Mouse (Mus musculus) kidney, postnatal 14 days (tissue): ENCODE measurements around the gene Psmb11.

ENCODE experiments used
- DNase-seq: peaks from one replicate; pipeline ENCODE4 v3.0.0; 2022; ENCODE audit warnings: mixed read lengths

Gene Psmb11

GRCm38 (mm10) chr14:54621133-54621532 lies at the start of gene Psmb11:
Gene Psmb11 (plus strand): TSS chr14:54621433.
- no peak for DNase-seq

- no peak for DNase-seq
Measured at GRCm38 (mm10) chr14:54572122-54572521, 49.1 kb upstream of the Psmb11 start.

- DNase-seq: peak; percentile 89
Measured at GRCm38 (mm10) chr14:54572790-54573736, 48.2 kb upstream of the Psmb11 start.

- DNase-seq: peak; percentile 24
Measured at GRCm38 (mm10) chr14:54574253-54574652, 47.0 kb upstream of the Psmb11 start.

GRCm38 (mm10) chr14:54575031-54575430 lies 46.2 kb upstream of the Psmb11 start:
- DNase-seq: no peak

- peak; percentile 94 for DNase-seq
Measured at GRCm38 (mm10) chr14:54575631-54576030, 45.6 kb upstream of the Psmb11 start.

GRCm38 (mm10) chr14:54576241-54577088 lies 44.8 kb upstream of the Psmb11 start:
- DNase-seq: peak; percentile 62

- peak; percentile 95 for DNase-seq
Measured at GRCm38 (mm10) chr14:54577089-54577982, 43.9 kb upstream of the Psmb11 start, which contains the start of gene Ajuba. Gene Ajuba (minus strand): TSS chr14:54577558.

GRCm38 (mm10) chr14:54578063-54578462 lies 43.2 kb upstream of the Psmb11 start:
- peak; percentile 65 for DNase-seq

GRCm38 (mm10) chr14:54579638-54580037 lies 41.6 kb upstream of the Psmb11 start:
- no peak for DNase-seq

GRCm38 (mm10) chr14:54582536-54582935 lies 38.7 kb upstream of the Psmb11 start:
- no peak for DNase-seq

- peak; percentile 75 for DNase-seq
Measured at GRCm38 (mm10) chr14:54583681-54584338, 37.4 kb upstream of the Psmb11 start.

- no peak for DNase-seq
Measured at GRCm38 (mm10) chr14:54591056-54591455, 30.2 kb upstream of the Psmb11 start.

GRCm38 (mm10) chr14:54592319-54592934 lies 28.8 kb upstream of the Psmb11 start:
- peak; percentile 58 for DNase-seq

- no peak for DNase-seq
Measured at GRCm38 (mm10) chr14:54594055-54594454, 27.2 kb upstream of the Psmb11 start.

GRCm38 (mm10) chr14:54594631-54595414 lies 26.4 kb upstream of the Psmb11 start:
- DNase-seq: no peak

GRCm38 (mm10) chr14:54597084-54597483 lies 24.1 kb upstream of the Psmb11 start:
- DNase-seq: no peak

GRCm38 (mm10) chr14:54601601-54602000 lies 19.6 kb upstream of the Psmb11 start:
- no peak for DNase-seq

- DNase-seq: peak; percentile 14
Measured at GRCm38 (mm10) chr14:54602613-54603012, 18.6 kb upstream of the Psmb11 start.

- DNase-seq: peak; percentile 97
Measured at GRCm38 (mm10) chr14:54603038-54603654, 18.1 kb upstream of the Psmb11 start.
